10 mouse cellular contexts compared by ENCODE assay signal in genomic region chr2:24852408-24852807, GRCm38 (mm10).
A peak's percentile ranks its signal among the peaks of the same experiment; 100 is the strongest.
DNase-seq lines count a peak whose midpoint lies in the region; ATAC-seq and TF ChIP-seq lines count a peak whose summit lies in the region.
"Had no signal": no experiment of that assay in that cellular context is flagged by ENCODE, and none has a peak within 500 bp of the region (broad histone marks: within the 10 kb centered on the region; RNA-seq: fewer than 3 reads in every experiment).

No protein-coding gene starts in this region.

- peak; percentile 22 for DNase-seq in adrenal gland, postnatal 14 days
- no peak for DNase-seq in adrenal gland, adult 8-10 months
- no peak for DNase-seq in left cerebral cortex, adult 2 months (ENCODE audit: extremely low spot score in 1 of 2, low spot score in 2 of 2)
- DNase-seq in left cerebral cortex, postnatal 36 days (ENCODE audit: low spot score in 2 of 2): no peak
- DNase-seq in c-Kit-positive CD71-negative TER-119-negative erythroid progenitor cells, embryonic 14.5 days (ENCODE audit: low read depth): peak; percentile 14
- DNase-seq in lung, postnatal 10 days: peak; percentile 47
- no peak for DNase-seq in right cerebral cortex, postnatal 10 days (ENCODE audit: low spot score in 2 of 2)

- H3K4me3 ChIP-seq in left cerebral cortex, adult 2 months: no peak overlapping the region
- H3K4me3 ChIP-seq in intestine, embryonic 16.5 days (ENCODE audit: low read length): no peak overlapping the region
- H3K4me3 ChIP-seq: heart, embryonic 13.5 days; megakaryocyte, embryonic 14.5 days had no signal

- no peak overlapping the region for H3K9ac ChIP-seq in intestine, embryonic 16.5 days (ENCODE audit: low read depth, low read length)
- H3K9ac ChIP-seq: heart, embryonic 13.5 days had no signal

- peak; percentile 58 for TF ChIP-seq CTCF in left cerebral cortex, adult 2 months (IDR thresholded peaks at IDR 0.05)

- ATAC-seq in intestine, embryonic 16.5 days: no peak

- no peak overlapping the region for H3K27ac ChIP-seq in left cerebral cortex, adult 2 months
- H3K27ac ChIP-seq in intestine, embryonic 16.5 days (ENCODE audit: low read length): no peak overlapping the region
- H3K27ac ChIP-seq: heart, embryonic 13.5 days had no signal

- no peaks in the 10 kb centered on the region for H3K4me1 ChIP-seq in intestine, embryonic 16.5 days (ENCODE audit: control insufficient read depth, insufficient read depth, low read length)

- no peaks in the 10 kb centered on the region for H3K27me3 ChIP-seq in intestine, embryonic 16.5 days (replicated peaks; ENCODE audit: control insufficient read depth, insufficient read depth, low read length)
- H3K27me3 ChIP-seq: heart, embryonic 13.5 days; megakaryocyte, embryonic 14.5 days had no signal

- peaks cover 16% of the 10 kb centered on the region for H3K36me3 ChIP-seq in intestine, embryonic 16.5 days (ENCODE audit: control insufficient read depth, insufficient read depth, low read length)

- intact Hi-C loops in left cerebral cortex, adult 2 months (cut with DNase I): loop anchor here (5.0 kb wide), 1 partner anchor 50 kb away; no protein-coding TSS in a partner anchor
- intact Hi-C loops in left cerebral cortex, postnatal 36 days (cut with DNase I): no loop called here

- WGBS in intestine, embryonic 16.5 days: 74% methylated on average over 5 of the region's 5 CpGs

- H3K9me3 ChIP-seq in intestine, embryonic 16.5 days (ENCODE audit: control insufficient read depth, low read length): no peaks in the 10 kb centered on the region
- H3K9me3 ChIP-seq: heart, embryonic 13.5 days; megakaryocyte, embryonic 14.5 days had no signal

- H3K4me2 ChIP-seq in intestine, embryonic 16.5 days (ENCODE audit: low read depth, low read length): no peak overlapping the region
- H3K4me2 ChIP-seq: heart, embryonic 13.5 days had no signal

Comparison
In these comparisons a context has a peak if more than half of its experiments do, and no peak if none do; other contexts are left out.
1. DNase-seq: peak in adrenal gland, postnatal 14 days (single experiment), c-Kit-positive CD71-negative TER-119-negative erythroid progenitor cells, embryonic 14.5 days (single experiment) and lung, postnatal 10 days (single experiment); none in adrenal gland, adult 8-10 months (single experiment), left cerebral cortex, adult 2 months (0 of 2), left cerebral cortex, postnatal 36 days (0 of 2) and right cerebral cortex, postnatal 10 days (0 of 2).